Mouse (Mus musculus) liver, embryonic 16.5 days (tissue): ENCODE measurements around the gene Rnf114. TPM values are rescaled to one million over a fixed set of nuclear protein-coding genes. Genes with fewer than 3 reads are reported as not detected.
A peak's percentile ranks its signal among the peaks of the same experiment; 100 is the strongest.

Experiments
- ATAC-seq: fragments of 200-750 bp; cut with Nextera tagmentation; 2 replicates; pipeline ENCODE4 v1.8.0; 2017; ENCODE audit warnings: low read depth, mild to moderate bottlenecking, moderate number of reproducible peaks, moderate library complexity
- H3K27ac ChIP-seq: fragments of 300-500 bp; sonication (generic); 2 replicates; pipeline ENCODE4 v1.5.1; 2014; ENCODE audit warnings: mild to moderate bottlenecking, low read length
- H3K27me3 ChIP-seq: fragments of 300-500 bp; sonication (generic); 2 replicates; pipeline ENCODE4 v1.6.1; 2014; ENCODE audit warnings: low read depth, low read length, mixed read lengths; ENCODE audit not compliant: control insufficient read depth, insufficient read depth
- H3K36me3 ChIP-seq: fragments of 300-500 bp; sonication (generic); 2 replicates; pipeline ENCODE4 v1.6.1; 2014; ENCODE audit warnings: mild to moderate bottlenecking; ENCODE audit not compliant: control insufficient read depth, insufficient read depth
- H3K4me1 ChIP-seq: fragments of 300-500 bp; sonication (generic); 2 replicates; pipeline ENCODE4 v1.6.1; 2014; ENCODE audit warnings: low read depth, low read length, mixed read lengths; ENCODE audit not compliant: control insufficient read depth
- H3K4me2 ChIP-seq: fragments of 300-500 bp; sonication (generic); 2 replicates; pipeline ENCODE4 v1.6.1; 2014; ENCODE audit warnings: low read depth, low read length, mixed read lengths
- H3K4me3 ChIP-seq: fragments of 300-500 bp; sonication (generic); 2 replicates; pipeline ENCODE4 v1.5.1; 2014; ENCODE audit warnings: low read depth, mild to moderate bottlenecking, low read length
- H3K9ac ChIP-seq: fragments of 300-500 bp; sonication (generic); 2 replicates; pipeline ENCODE4 v1.6.1; 2014; ENCODE audit warnings: low read depth, low read length
- H3K9me3 ChIP-seq: fragments of 300-500 bp; sonication (generic); replicated peaks from 2 replicates; pipeline ENCODE4 v1.6.1; 2016; ENCODE audit warnings: low read length; ENCODE audit not compliant: control insufficient read depth
- WGBS: fragments of 180-500 bp; shearing (Covaris S2); extraction: QIAGEN DNeasy Blood & Tissue Kit; methylation state at CpG from one replicate; pipeline ENCODE4 v1.1.7; 2014; ENCODE audit not compliant: insufficient replicate concordance; 5-methylcytosine and 5-hydroxymethylcytosine counted together
- polyA plus RNA-seq: library from polyadenylated mRNA; unstranded; fragments of >200 nt; fragmentation: Nextera tagmentation; extraction: Ambion mirVana; gene quantifications from 2 replicates; pipeline ENCODE4 v1.2.1, GENCODE M21; 2015

Gene Rnf114
- polyA plus RNA-seq, 1 experiment from 2014 or later, result 36.7 TPM

DNA sequence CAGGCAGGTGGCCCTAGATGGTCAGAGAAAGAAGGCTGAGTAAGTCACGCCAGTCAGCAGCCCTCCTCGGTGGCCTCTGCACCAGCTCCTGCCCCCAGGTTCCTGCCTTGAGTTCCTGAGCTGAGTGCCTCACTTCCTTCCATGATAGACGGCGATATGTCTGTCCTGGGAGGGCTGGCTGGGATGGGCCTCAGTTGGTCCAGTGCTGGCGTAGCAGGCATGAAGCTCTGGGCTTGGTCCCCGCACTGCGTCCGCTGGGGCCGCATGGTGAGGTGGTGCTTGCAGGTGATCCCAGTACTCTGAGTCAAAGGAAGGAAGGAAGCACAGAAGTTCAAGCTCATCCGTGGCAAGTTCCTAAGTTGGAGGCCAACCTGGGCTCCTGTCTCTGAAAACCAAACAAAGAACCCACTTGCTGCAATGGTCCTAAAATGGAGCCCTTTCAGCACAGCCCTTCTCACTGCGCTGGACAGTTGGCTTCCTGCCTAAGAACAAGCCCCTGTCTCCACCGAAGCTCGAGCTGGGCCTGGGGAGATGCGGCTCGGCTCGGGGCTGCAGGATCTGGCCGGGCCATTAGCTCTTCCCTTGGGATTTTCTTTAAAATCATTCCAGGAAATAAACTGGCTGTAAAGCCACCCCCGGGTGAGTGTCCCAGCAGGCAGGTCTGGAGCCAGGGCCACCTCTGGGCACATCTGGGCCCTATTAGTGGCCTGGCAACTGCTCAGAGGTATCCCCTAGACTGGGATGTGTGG is 54.2 kb downstream of the Rnf114 start:
- 72% methylated on average over 18 of the region's 18 CpGs for WGBS
- Histone ChIP-seq H3K36me3 (no peaks in the 10 kb centered on the region), H3K4me1 (no peaks in the 10 kb centered on the region), H3K4me2 (no peak overlapping the region), H3K9me3 (no peaks in the 10 kb centered on the region), H3K27me3 (no peaks in the 10 kb centered on the region), H3K27ac (no peak overlapping the region), H3K4me3 (no peak overlapping the region), H3K9ac (no peak overlapping the region)
- ATAC-seq, result no peak

DNA sequence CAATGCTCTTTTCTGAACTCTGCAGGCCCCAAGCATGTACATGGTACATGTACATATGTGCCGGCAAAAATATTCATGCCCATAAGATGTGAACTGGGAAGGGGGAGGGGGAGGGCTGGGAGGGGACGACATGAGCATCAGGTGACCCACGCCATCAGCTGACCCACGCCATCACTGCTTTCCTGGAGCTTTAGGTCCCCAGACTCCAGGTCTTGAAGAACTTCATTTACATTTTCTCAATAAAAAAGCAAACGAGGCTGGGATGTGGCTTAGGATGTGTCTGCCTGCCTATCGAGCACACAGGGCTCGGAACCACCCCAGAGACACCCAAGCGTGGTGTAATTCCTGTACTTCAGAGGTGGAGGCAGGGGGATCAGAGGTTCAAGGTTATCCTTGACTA is 55.0 kb downstream of the Rnf114 start:
- 66% methylated on average over 8 of the region's 8 CpGs for WGBS
- H3K36me3 ChIP-seq, result no peaks in the 10 kb centered on the region

DNA sequence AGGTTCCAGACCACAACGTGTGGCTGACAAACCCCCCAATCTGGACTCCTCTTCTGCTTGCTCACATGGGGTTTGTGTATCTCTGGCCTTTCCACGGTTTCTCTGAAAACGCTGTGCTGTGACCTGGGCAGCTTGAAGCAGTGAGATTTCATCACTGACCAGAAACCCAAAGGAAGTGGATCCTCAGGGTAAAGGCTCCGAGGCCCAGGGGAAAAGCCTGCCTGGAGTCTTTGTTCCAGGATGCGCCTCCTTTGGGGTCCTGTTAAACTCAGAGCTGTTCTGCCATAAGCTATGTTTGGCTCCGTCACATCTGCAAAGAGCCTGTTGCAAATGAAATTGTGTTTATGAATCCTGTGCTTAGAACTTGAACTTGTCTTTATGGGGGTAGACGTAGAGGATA is 56.5 kb downstream of the Rnf114 start:
- 56% methylated on average over 7 of the region's 7 CpGs for WGBS
- H3K36me3 ChIP-seq, result no peaks in the 10 kb centered on the region

More for the DNA sequence above, 55.0 kb downstream of the Rnf114 start:
- no peak overlapping the region for H3K4me2 ChIP-seq
- no peak overlapping the region for H3K9ac ChIP-seq
- no peak overlapping the region for H3K27ac ChIP-seq
- no peaks in the 10 kb centered on the region for H3K9me3 ChIP-seq
- H3K4me1 ChIP-seq, result no peaks in the 10 kb centered on the region
- no peak for ATAC-seq
- no peak overlapping the region for H3K4me3 ChIP-seq
- no peaks in the 10 kb centered on the region for H3K27me3 ChIP-seq

DNA sequence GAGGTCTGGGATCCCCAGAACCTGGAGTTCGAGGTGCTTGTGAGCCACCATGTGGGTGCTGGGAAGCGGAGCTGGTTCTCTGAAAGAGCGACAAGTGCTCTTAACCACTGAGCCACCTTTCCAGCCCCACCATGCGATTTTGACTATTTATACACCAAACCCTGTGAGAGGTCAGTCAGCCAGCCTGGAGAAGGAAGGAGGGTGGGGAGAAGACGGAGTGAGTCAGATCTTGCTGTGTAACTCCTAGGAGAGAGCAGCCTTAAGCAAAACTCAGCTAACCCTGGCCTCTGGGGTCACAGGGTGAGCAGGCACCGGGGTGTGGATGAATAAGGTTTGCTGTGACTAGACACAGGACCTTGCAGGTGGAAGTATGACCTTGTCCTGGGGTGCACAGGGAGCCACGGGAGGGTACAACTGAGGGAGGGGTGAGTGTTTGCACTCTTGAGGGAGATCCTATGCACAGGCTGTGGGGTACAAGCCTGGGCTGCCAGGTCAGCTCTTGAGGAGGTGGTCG is 58.0 kb downstream of the Rnf114 start:
- no peak overlapping the region for H3K27ac ChIP-seq
- H3K9ac ChIP-seq, result no peak overlapping the region
- H3K4me1 ChIP-seq, result no peaks in the 10 kb centered on the region
- H3K36me3 ChIP-seq, result no peaks in the 10 kb centered on the region
- H3K27me3 ChIP-seq, result no peaks in the 10 kb centered on the region
- ATAC-seq, result no peak
- no peak overlapping the region for H3K4me3 ChIP-seq
- H3K4me2 ChIP-seq, result no peak overlapping the region
- H3K9me3 ChIP-seq, result no peaks in the 10 kb centered on the region
- 59% methylated on average over 8 of the region's 8 CpGs for WGBS

More for the DNA sequence above, 56.5 kb downstream of the Rnf114 start:
- Histone ChIP-seq H3K9ac (no peak overlapping the region), H3K27me3 (no peaks in the 10 kb centered on the region), H3K4me1 (no peaks in the 10 kb centered on the region), H3K4me3 (no peak overlapping the region), H3K4me2 (no peak overlapping the region), H3K9me3 (no peaks in the 10 kb centered on the region), H3K27ac (no peak overlapping the region)
- ATAC-seq, result no peak

DNA sequence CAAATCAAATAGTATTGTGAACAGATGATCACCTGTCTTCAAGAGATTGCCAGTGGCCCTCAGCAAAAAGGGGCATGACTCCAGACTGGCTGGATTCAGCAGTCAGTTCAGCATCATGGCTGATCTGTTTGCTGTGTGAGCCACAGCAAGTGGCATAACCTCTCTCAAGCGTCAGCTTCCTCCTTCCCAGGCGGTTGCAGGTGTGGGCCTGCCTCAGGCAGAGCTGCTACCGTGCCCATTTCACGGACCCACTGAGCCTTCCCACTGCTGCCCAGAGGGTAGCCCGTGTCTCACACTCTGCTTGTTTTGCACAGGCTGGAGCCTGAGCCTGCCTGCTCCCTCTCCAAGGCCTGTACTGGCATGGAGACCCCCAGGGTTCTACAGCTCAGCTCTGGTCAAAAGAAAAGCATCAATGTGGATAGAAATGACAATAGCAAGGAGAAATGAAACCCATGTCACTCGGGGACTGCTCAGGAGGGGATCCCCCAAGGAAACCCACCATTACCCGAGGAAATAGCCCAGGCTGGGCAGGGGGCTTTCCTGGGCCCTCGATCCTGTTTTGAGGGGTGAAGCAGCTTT is 59.0 kb downstream of the Rnf114 start:
- Histone ChIP-seq H3K4me3 (no peak overlapping the region), H3K27me3 (no peaks in the 10 kb centered on the region), H3K9ac (no peak overlapping the region), H3K9me3 (no peaks in the 10 kb centered on the region), H3K27ac (no peak overlapping the region), H3K36me3 (no peaks in the 10 kb centered on the region), H3K4me1 (no peaks in the 10 kb centered on the region), H3K4me2 (no peak overlapping the region)
- WGBS, result 45% methylated on average over 8 of the region's 8 CpGs
- ATAC-seq, result no peak

DNA sequence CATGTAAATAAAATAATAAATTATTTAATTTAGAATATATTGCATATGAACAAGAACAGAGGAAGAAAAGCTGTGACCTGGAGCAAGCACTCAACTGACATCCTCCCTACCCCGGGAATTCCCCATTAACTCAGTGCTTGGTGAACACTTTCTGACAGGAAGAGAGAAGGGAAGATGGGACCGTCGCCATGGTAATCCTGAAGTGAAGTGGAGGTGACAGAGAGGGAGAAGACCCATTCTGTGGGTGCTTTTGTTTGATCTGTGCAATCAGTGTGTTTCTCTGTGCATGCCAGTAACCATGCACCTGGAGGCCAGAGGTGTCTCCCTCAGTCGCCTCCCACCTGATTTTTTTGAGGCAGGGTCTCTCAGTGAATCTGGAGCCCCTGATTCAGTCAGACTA is 59.8 kb downstream of the Rnf114 start:
- Histone ChIP-seq H3K36me3 (no peaks in the 10 kb centered on the region), H3K4me2 (no peak overlapping the region), H3K4me3 (no peak overlapping the region), H3K9ac (no peak overlapping the region), H3K4me1 (no peaks in the 10 kb centered on the region), H3K27me3 (no peaks in the 10 kb centered on the region), H3K27ac (no peak overlapping the region), H3K9me3 (no peaks in the 10 kb centered on the region)
- 60% methylated on average over 4 of the region's 4 CpGs for WGBS
- no peak for ATAC-seq

DNA sequence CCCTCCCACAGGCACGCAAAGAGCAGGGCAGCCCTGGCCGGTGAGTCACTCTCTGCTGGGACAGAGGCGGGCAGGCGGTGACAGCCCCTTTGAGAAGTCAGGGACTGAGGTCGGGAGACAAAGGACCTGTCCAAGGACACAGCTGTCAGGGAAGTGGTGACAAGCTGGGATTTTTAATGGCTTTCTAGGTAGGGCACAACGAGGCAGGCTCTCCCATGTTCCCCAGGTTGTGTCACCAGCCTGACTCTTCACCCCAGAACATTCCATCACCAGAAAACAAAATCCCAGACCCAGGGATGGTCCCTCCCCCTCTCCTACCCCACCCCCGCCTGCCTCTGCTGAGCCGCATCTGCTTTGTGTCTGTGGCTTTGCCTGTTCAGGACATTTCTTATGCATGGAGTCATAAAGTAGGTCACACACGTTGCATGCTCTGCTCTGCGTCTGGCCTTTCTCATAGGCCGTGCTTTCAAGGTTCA is 60.5 kb downstream of the Rnf114 start:
- Histone ChIP-seq H3K4me1 (no peaks in the 10 kb centered on the region), H3K27ac (no peak overlapping the region), H3K4me2 (no peak overlapping the region), H3K4me3 (no peak overlapping the region), H3K36me3 (no peaks in the 10 kb centered on the region), H3K9me3 (no peaks in the 10 kb centered on the region), H3K27me3 (no peaks in the 10 kb centered on the region), H3K9ac (no peak overlapping the region)
- ATAC-seq, result no peak
- WGBS, result 37% methylated on average over 11 of the region's 11 CpGs

DNA sequence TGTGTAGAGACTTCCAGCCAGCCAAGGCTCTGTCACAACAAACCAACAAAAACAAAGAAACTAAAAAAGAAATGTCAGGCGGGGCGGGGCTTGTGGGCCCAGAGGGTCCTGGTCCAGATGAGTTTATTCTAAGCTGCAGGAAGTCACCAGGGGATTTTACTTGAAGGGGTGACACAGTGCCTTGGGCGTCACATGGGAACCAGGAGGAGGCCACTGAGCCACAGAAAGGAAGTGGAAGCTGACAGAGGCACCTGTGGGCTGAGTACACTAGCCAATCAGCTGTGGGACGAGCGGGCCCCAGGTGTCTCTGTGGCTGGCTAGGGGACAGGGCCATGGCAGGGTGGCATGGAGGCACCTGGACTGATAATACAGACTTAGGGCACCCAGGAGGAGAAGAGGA is 63.3 kb downstream of the Rnf114 start:
- no peak overlapping the region for H3K4me3 ChIP-seq
- no peak for ATAC-seq
- no peak overlapping the region for H3K4me2 ChIP-seq
- H3K9ac ChIP-seq, result no peak overlapping the region
- no peaks in the 10 kb centered on the region for H3K36me3 ChIP-seq
- H3K27me3 ChIP-seq, result peaks cover 14% of the 10 kb centered on the region
- no peaks in the 10 kb centered on the region; the same call in 1 of the 2 replicates for H3K4me1 ChIP-seq
- no peak overlapping the region for H3K27ac ChIP-seq
- H3K9me3 ChIP-seq, result no peaks in the 10 kb centered on the region
- 59% methylated on average over 5 of the region's 5 CpGs for WGBS

DNA sequence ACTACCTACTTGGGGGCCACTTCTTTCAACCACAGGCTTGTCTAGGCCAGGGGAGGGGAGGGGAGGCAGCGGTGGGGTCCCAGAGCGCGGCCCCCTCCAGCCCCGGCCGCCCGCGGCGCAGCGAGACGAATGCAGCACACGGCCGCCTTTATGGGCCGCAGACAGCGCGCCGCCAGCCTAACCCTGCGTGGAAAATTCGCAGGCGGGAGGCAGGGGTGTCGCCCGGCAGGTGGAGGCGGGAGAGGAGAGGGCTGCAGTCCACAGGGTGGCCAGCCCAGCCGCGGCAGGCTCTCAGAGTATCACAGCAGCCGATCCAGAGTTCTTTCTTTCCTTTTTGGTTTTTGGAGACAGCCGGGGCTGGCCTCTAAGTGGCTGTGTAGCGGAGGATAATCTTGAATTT is 67.0 kb downstream of the Rnf114 start:
- Histone ChIP-seq H3K4me2 (0 out of 2 replicates have a peak overlapping the region, but pooled peaks have one; percentile 1), H3K36me3 (no peaks in the 10 kb centered on the region), H3K9ac (peak overlapping the region; percentile 38; the same call in 1 of the 2 replicates), H3K27me3 (peaks cover 14% of the 10 kb centered on the region), H3K9me3 (no peaks in the 10 kb centered on the region), H3K27ac (no peak overlapping the region), H3K4me3 (no peak overlapping the region), H3K4me1 (no peaks in the 10 kb centered on the region; the same call in none of the 2 replicates)
- whole genome bisulfite sequencing, result 13% methylated on average over 27 of the region's 27 CpGs
- peak; percentile 7; the same call in 1 of the 2 replicates for ATAC-seq
